Mouse (Mus musculus) liver, embryonic 12.5 days (tissue): ENCODE data around the gene Bcat2. TPM values are rescaled to one million over a fixed set of nuclear protein-coding genes. Genes with fewer than 3 reads are reported as not detected.

ENCODE experiments used
- ATAC-seq: fragments of 200-750 bp; cut with Nextera tagmentation; 2 replicates; pipeline ENCODE4 v1.8.0; 2017; ENCODE audit warnings: moderate number of reproducible peaks, mild to moderate bottlenecking, moderate library complexity
- H3K27ac ChIP-seq: fragments of 300-500 bp; sonication (generic); 2 replicates; pipeline ENCODE4 v1.5.1; 2016; ENCODE audit warnings: mild to moderate bottlenecking
- H3K27me3 ChIP-seq: fragments of 300-500 bp; sonication (generic); replicated peaks from 2 replicates; pipeline ENCODE4 v1.6.1; 2016; ENCODE audit warnings: mild to moderate bottlenecking, moderate library complexity
- H3K36me3 ChIP-seq: fragments of 300-500 bp; sonication (generic); 2 replicates; pipeline ENCODE4 v1.6.1; 2016; ENCODE audit warnings: mild to moderate bottlenecking, moderate library complexity
- H3K4me1 ChIP-seq: fragments of 300-500 bp; sonication (generic); 2 replicates; pipeline ENCODE4 v1.6.1; 2016
- H3K4me2 ChIP-seq: fragments of 300-500 bp; sonication (generic); 2 replicates; pipeline ENCODE4 v1.6.1; 2016; ENCODE audit warnings: mild to moderate bottlenecking, moderate library complexity
- H3K4me3 ChIP-seq: fragments of 300-500 bp; sonication (generic); 2 replicates; pipeline ENCODE4 v1.5.1; 2016; ENCODE audit warnings: mild to moderate bottlenecking, moderate library complexity
- H3K9ac ChIP-seq: fragments of 300-500 bp; sonication (generic); 2 replicates; pipeline ENCODE4 v1.6.1; 2016; ENCODE audit warnings: mild to moderate bottlenecking, moderate library complexity
- H3K9me3 ChIP-seq: fragments of 300-500 bp; sonication (generic); replicated peaks from 2 replicates; pipeline ENCODE4 v1.6.1; 2016; ENCODE audit warnings: mild to moderate bottlenecking, moderate library complexity
- WGBS: fragments of 180-500 bp; shearing (Covaris S2); methylation state at CpG from one replicate; pipeline ENCODE4 v1.1.7; 2016; ENCODE audit not compliant: insufficient replicate concordance; 5-methylcytosine and 5-hydroxymethylcytosine counted together
- polyA plus RNA-seq: library from polyadenylated mRNA; unstranded; fragments of >200 nt; fragmentation: Nextera tagmentation; extraction: Ambion mirVana; gene quantifications from 2 replicates; pipeline ENCODE4 v1.2.1, GENCODE M21; 2016

The Bcat2 gene
- polyA plus RNA-seq, 1 experiment from 2014 or later, result 54.7 TPM

- no peaks in the 10 kb centered on the region for H3K27me3 ChIP-seq
- H3K4me1 ChIP-seq, result peaks cover 72% of the 10 kb centered on the region
- H3K4me3 ChIP-seq, result peak overlapping the region; percentile 58
- peak overlapping the region; percentile 96 for H3K4me2 ChIP-seq
- 2% methylated on average over 24 of the region's 24 CpGs for WGBS
- H3K9me3 ChIP-seq, result no peaks in the 10 kb centered on the region
- peak; percentile 94 for ATAC-seq
- peak overlapping the region; percentile 58 for H3K9ac ChIP-seq
- peak overlapping the region; percentile 89 for H3K27ac ChIP-seq
- H3K36me3 ChIP-seq, result 0 out of 2 replicates have a peak, but pooled peaks cover 4% of the 10 kb centered on the region
Measured at GRCm38 (mm10) chr7:45567780-45568516, 2.0 kb upstream of the Bcat2 start.

GRCm38 (mm10) chr7:45568601-45569473 is 1.1 kb upstream of the Bcat2 start:
- peak overlapping the region; percentile 44 for H3K9ac ChIP-seq
- H3K4me3 ChIP-seq, result peak overlapping the region; percentile 58
- 23% methylated on average over 10 of the region's 10 CpGs for WGBS
- no peaks in the 10 kb centered on the region for H3K9me3 ChIP-seq
- ATAC-seq, result peak; percentile 55
- peak overlapping the region; percentile 89 for H3K27ac ChIP-seq
- H3K4me1 ChIP-seq, result peaks cover 73% of the 10 kb centered on the region
- H3K36me3 ChIP-seq, result 0 out of 2 replicates have a peak, but pooled peaks cover 6% of the 10 kb centered on the region
- peak overlapping the region; percentile 96 for H3K4me2 ChIP-seq
- H3K27me3 ChIP-seq, result no peaks in the 10 kb centered on the region

- Histone ChIP-seq H3K4me3 (0 out of 2 replicates have a peak overlapping the region, but pooled peaks have one; percentile 77), H3K9ac (peak overlapping the region; percentile 25; the same call in 1 of the 2 replicates), H3K4me1 (peaks cover 69% of the 10 kb centered on the region), H3K9me3 (no peaks in the 10 kb centered on the region), H3K27me3 (no peaks in the 10 kb centered on the region), H3K4me2 (peak overlapping the region; percentile 96), H3K36me3 (peaks cover 30% of the 10 kb centered on the region), H3K27ac (no peak overlapping the region; the same call in 1 of the 2 replicates)
- no peak for ATAC-seq
- WGBS, result 14% methylated on average over 1 of the region's 1 CpGs
Measured at GRCm38 (mm10) chr7:45571966-45572365, 2.0 kb downstream of the Bcat2 start.

DNA sequence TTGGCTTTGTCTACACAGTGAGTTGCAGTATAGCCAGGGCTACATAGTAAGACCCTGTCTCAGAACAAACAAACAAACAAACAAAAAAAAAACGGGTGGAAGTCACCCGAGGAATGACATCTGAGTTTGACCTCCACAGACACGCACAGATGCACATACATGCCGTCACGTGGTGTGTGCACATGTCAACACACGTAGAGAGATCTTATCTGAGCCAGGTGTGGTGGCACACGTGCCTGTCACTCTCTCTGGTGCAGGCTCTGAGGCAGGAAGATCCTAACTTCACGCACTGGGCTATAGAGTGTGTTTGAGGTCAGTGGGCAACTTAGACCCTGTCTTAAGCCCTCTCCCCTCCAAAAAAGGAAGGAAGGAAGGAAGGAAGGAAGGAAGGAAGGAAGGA is 4.0 kb downstream of the Bcat2 start:
- Histone ChIP-seq H3K4me2 (peak overlapping the region; percentile 36), H3K27me3 (no peaks in the 10 kb centered on the region), H3K4me1 (peaks cover 50% of the 10 kb centered on the region), H3K9me3 (no peaks in the 10 kb centered on the region), H3K4me3 (peak overlapping the region; percentile 39), H3K36me3 (peaks cover 48% of the 10 kb centered on the region), H3K9ac (peak overlapping the region; percentile 24; the same call in 1 of the 2 replicates), H3K27ac (no peak overlapping the region; the same call in 1 of the 2 replicates)
- no peak for ATAC-seq
- WGBS, result 65% methylated on average over 8 of the region's 8 CpGs

- no peak for ATAC-seq
- Histone ChIP-seq H3K36me3 (peaks cover 51% of the 10 kb centered on the region), H3K27me3 (no peaks in the 10 kb centered on the region), H3K27ac (peak overlapping the region; percentile 67), H3K4me1 (peaks cover 43% of the 10 kb centered on the region), H3K9me3 (no peaks in the 10 kb centered on the region), H3K9ac (0 out of 2 replicates have a peak overlapping the region, but pooled peaks have one; percentile 31), H3K4me2 (peak overlapping the region; percentile 36), H3K4me3 (peak overlapping the region; percentile 39)
- WGBS, result 73% methylated on average over 15 of the region's 15 CpGs
Measured at GRCm38 (mm10) chr7:45574472-45575379, 4.8 kb downstream of the Bcat2 start.

DNA sequence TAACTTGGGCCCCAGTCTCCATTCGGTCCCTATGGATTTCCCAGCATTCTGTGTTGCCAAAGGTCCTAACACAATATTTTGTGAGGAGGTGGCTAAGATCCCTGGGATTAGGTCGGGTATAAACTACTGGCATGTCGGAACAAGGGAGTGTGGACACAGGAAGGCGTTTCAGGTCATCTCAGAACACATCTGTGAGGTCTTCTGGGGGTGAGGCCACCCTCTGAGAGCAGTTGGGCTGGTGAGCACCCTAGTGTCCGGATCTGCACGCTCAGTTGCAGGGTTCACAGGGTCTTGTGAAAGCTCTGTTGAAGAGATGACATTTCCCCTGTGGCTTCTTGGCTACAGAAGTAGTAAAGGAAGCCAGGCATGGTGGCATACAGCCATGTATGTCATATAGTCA is 16.0 kb downstream of the Bcat2 start:
- Histone ChIP-seq H3K27me3 (no peaks in the 10 kb centered on the region), H3K4me2 (no peak overlapping the region), H3K4me3 (no peak overlapping the region), H3K9ac (no peak overlapping the region), H3K4me1 (peaks cover 10% of the 10 kb centered on the region), H3K27ac (no peak overlapping the region), H3K36me3 (peaks cover 68% of the 10 kb centered on the region), H3K9me3 (no peaks in the 10 kb centered on the region)
- WGBS, result 83% methylated on average over 6 of the region's 6 CpGs
- ATAC-seq, result no peak

DNA sequence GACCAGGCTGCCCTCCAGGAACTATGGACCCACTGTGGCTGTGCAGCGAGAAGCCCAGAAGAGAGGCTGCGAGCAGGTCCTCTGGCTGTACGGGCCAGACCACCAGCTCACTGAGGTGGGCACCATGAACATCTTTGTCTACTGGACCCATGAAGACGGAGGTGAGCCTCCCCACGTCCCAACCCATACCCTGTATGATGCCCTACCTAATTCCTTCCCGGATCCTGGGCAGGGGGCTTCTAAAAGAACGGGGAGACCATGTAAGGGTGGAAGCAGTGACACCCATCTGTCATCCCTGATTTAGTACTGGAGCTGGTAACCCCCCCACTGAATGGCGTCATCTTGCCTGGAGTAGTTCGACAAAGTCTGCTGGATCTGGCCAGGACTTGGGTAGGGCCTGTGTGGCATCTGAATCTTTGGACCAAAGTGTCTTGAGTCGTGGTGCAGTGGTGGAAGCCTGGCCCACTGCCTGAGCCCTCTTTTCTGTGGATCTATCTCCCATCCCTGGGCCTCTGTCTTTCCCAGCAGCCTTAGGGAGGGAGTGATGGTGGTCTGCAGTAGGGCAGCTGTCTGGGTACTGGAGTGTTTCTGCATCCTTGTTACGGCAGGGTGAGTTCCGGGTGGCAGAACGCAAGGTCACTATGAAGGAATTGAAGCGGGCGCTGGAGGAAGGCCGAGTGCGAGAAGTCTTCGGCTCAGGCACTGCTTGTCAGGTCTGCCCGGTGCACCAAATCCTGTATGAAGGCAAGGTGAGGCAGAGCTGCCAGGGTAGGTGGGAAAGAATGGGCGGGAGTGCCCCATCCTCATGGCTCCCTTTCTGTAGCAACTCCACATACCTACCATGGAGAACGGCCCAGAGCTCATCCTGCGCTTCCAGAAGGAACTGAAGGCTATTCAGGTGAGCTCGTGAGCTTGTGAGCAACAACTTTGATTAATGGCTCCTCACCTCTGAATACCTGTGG is 18.0 kb downstream of the Bcat2 start:
- Histone ChIP-seq H3K9me3 (no peaks in the 10 kb centered on the region), H3K4me2 (no peak overlapping the region), H3K27me3 (no peaks in the 10 kb centered on the region), H3K4me3 (no peak overlapping the region), H3K36me3 (peaks cover 57% of the 10 kb centered on the region), H3K4me1 (peaks cover 10% of the 10 kb centered on the region), H3K9ac (no peak overlapping the region), H3K27ac (no peak overlapping the region)
- ATAC-seq, result no peak
- 91% methylated on average over 23 of the region's 23 CpGs for WGBS

DNA sequence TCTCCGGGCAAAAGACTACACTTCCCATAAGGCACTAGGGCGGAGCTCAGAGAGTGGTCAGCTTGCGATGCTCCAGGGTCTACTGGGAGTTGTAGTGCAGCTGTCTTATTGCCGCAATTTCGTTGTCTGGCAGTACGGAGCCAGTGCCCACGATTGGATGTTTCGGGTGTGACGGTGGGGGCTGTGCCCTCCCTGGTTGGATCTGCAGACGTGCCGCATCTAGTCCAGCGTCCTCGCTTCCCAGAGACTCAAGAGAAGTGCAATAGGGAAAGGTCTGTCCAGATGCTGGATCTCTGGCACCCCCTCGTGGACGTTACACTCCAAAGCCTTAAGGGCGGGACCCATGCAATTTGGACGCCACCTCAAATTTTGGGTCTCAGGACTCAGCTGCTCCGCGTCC is 19.2 kb downstream of the Bcat2 start:
- Histone ChIP-seq H3K27me3 (no peaks in the 10 kb centered on the region), H3K36me3 (peaks cover 46% of the 10 kb centered on the region), H3K9me3 (no peaks in the 10 kb centered on the region), H3K4me3 (peak overlapping the region; percentile 49), H3K9ac (no peak overlapping the region; the same call in none of the 2 replicates), H3K4me2 (peak overlapping the region; percentile 68), H3K4me1 (peaks cover 12% of the 10 kb centered on the region), H3K27ac (no peak overlapping the region)
- 8% methylated on average over 19 of the region's 19 CpGs for WGBS
- ATAC-seq, result peak; percentile 85

GRCm38 (mm10) chr7:45589898-45590297 is 19.9 kb downstream of the Bcat2 start:
- Histone ChIP-seq H3K4me2 (peak overlapping the region; percentile 68; the same call in 1 of the 2 replicates), H3K27me3 (no peaks in the 10 kb centered on the region), H3K4me3 (no peak overlapping the region), H3K36me3 (peaks cover 40% of the 10 kb centered on the region), H3K9me3 (no peaks in the 10 kb centered on the region), H3K4me1 (peaks cover 12% of the 10 kb centered on the region), H3K9ac (no peak overlapping the region), H3K27ac (no peak overlapping the region)
- 81% methylated on average over 5 of the region's 5 CpGs for WGBS
- ATAC-seq, result no peak

GRCm38 (mm10) chr7:45590874-45591273 is 20.9 kb downstream of the Bcat2 start:
- Histone ChIP-seq H3K9me3 (no peaks in the 10 kb centered on the region), H3K27me3 (no peaks in the 10 kb centered on the region), H3K4me2 (no peak overlapping the region), H3K4me3 (no peak overlapping the region), H3K4me1 (peaks cover 12% of the 10 kb centered on the region), H3K9ac (no peak overlapping the region), H3K27ac (no peak overlapping the region), H3K36me3 (peaks cover 30% of the 10 kb centered on the region)
- 59% methylated on average over 3 of the region's 3 CpGs for WGBS
- no peak for ATAC-seq
